Mouse (Mus musculus): Measurements from ENCODE around the gene Il11ra2.
"Not testable (repeated sequence)": the region's sequence is repeated elsewhere in the genome, so short reads cannot be mapped to it uniquely, and the experiment has no call there.

The Il11ra2 gene

DNA sequence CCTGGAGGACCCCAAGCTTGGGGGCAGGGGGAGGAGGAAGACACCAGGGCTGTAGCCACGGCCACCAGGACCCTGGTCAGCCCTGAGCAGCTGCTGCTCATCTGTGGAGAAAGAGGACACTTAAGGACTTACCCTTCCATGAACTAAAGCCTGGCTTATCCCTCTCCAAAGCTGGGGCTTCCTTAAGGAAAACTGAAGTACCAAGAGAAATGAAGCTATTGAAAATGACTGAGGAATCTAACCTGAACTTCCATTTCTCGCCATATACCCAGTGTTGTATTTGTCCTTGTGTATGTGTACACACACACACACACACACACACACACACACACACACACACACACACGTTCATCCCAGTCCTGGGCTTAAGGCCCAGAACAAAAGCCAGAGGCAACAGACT, at the start of gene Il11ra2:
Gene Il11ra2, minus strand, starts transcription at position 101 of the 400 bp plus-strand sequence.
- DNase-seq (ENCODE audit: low spot score in 2 of 2), result not testable (repeated sequence)

DNA sequence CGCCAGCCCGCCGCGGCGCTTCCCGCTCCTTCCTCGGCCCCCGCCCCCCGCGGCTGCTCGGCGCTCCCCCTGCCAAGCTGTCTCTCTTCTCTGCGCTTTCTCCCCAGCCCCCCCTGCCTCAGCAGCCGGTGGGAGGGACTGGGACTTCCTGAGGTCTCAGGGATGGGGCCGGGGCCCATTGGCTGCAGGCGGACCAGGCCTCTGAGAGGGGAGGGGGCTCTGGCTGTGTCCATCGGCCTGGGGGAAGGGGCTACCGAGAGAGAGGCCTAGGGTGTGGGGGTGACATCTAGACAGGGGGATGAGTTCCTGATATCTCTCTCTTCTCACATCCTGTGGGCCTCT, 20.5 kb upstream of the Il11ra2 start:
- DNase-seq (ENCODE audit: low spot score in 2 of 2), result not testable (repeated sequence)

DNA sequence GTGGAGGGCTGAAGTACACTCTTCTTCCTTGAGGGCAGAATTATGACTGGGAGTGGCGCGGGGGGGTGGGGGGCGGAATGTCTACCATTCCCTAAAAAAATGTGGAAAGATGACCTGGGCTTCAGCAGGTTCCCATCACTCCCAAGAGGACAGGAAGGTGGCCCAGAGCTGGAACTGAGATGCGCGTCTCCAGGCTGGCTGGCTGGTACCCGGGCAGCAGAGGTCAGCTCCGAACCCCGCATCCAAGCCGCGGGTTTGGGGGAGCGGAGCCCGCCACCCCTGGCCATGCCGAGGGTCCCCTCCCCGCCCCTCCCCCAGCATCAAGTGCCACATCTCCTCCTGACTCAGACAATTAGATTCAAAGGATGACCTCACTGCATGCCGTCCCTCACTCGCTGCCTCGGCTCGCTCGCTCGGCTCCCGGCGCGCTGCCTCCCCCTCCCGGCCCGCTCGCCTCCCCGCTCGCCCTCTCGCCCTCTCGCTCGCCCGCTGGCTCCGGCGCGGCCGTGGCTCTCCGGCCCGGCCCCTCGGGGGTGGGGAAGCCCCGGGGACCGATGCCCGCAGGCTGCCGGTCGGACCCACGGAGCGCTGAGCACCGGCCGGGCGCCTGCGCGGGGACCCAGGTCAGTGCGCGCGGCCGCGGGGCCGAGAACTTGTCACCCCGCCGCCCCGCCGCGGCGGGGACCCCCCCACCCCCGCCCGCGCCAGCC, 19.9 kb upstream of the Il11ra2 start:
- DNase-seq (ENCODE audit: low spot score in 2 of 2), result not testable (repeated sequence)

DNA sequence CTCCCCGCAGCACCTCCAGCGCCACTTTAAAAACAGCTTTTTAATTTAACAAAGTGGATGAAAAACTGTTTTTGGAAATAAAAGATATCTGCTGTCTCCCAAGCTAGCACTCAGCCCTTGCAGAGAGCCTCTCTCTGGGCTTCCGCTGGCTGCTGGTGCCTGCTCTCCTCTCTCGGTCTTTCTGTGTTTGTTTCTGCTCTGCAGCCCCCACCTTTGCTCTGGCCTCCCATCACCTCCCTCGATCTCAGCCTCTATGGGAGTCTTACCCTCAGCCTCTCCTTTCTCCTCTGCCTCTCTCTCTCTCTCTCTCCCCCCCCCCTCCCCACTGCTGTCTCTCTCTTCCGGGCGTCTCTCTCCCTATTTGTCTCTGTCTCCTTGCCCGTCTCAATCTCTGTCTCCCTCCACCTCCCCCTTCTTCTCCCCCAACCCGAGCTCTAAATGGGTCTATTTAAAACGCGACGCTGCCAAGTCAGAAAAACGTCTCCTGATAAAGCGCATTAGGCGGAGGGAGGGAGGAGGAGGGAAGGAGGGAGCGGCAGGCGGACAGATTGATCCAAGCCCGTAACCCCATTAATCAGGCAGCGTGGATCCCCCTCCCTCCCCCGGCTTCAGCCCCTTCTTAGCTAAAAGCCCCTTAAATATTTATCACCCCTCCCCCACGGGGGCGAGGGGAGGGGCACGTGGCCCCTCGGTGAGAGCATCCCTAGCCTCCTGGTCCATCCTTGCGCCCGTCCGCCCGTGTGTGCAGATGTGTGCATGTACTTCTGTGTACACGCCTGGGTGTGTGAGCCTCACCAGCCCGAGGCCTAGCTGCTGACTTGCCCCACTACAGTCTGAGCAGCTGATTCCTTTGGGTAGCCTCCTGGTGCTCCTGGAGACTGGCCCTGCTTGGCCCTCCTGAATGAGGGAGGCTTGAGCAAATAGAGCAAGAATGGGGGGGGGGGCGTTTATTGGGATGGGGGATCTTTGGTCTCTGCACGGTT, 19.0 kb upstream of the Il11ra2 start:
- DNase-seq (ENCODE audit: low spot score in 2 of 2), result not testable (repeated sequence)

DNA sequence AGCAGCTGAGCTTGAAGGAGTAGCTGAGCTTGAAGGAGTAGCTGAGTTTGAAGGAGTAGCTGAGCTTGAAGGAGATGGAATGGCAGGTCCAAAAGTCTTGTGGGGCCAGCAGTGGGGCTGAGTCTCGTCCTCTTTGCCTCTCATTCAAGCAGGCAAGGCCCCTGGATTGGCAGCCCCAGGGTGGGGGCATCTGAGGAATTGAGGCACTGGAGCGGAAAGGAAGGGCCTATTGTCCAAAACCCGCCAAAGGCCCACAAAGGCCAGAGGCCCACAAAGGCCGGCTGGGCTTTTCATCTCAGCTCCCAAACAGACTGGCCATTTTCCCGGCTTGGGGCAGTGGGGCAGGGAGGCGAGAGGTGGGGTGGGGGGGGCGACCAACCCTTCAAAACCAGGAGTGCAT, 17.7 kb upstream of the Il11ra2 start:
- not testable (repeated sequence) for DNase-seq (ENCODE audit: low spot score in 2 of 2)

DNA sequence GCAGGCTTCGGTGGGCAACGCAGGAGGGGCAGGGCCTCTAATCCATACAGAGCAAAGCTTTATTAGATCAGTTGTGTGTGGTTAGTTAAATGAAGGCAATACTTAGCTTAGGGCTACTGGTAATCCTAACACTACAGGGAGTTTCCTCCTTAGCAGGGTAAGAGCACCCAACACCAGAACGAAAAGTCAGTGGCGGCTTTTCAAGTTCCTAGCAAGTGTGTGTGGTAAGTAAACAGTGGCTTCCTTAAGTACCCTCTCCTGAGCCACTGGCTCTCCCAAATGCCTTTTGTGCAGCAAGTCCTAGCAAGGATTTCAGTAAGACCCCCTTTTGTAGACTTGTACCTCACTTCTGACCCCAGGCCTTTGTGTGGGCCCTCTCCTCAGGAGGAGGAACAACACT, 13.7 kb upstream of the Il11ra2 start:
- DNase-seq (ENCODE audit: low spot score in 2 of 2), result not testable (repeated sequence)

GRCm38 (mm10) chr4:42654951-42655350, 6.7 kb downstream of the Il11ra2 start, which contains the start of gene Ccl27b:
Gene Ccl27b, plus strand, starts transcription at chr4:42655251.
- DNase-seq (ENCODE audit: low spot score in 2 of 2), result not testable (repeated sequence)

GRCm38 (mm10) chr4:42629419-42629818, 32.3 kb downstream of the Il11ra2 start, which contains the start of gene Gm2564:
Gene Gm2564, plus strand, starts transcription at chr4:42629719.
- DNase-seq (ENCODE audit: low spot score in 2 of 2), result not testable (repeated sequence)

DNA sequence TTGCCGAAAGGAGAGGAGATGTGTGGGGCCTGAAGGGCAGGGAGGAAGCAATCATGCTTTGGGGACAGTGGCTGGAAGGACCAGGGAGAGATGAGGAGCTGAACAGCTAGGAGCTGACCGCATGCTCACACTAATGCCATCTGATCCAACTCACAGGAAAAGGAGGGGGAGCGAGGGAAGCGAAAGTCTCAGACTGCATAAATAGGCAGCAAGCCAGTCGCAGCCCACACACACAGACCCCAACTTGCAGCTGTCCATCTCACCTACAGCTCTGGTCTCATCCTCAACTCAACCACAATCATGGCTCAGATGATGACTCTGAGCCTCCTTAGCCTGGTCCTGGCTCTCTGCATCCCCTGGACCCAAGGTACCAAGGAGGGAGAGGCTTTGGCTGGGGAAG, 49.8 kb downstream of the Il11ra2 start, which contains the start of gene Gm10591:
Gene Gm10591, plus strand, starts transcription at position 301 of the 400 bp plus-strand sequence.
- DNase-seq (ENCODE audit: low spot score in 2 of 2), result not testable (repeated sequence)

Measured in frontal cortex, postnatal 25 days (tissue).